Mouse (Mus musculus): ENCODE measurements at regions not wholly inside any gene's neighbourhood (a gene's known extent, or its start where the extent isn't known, plus 50 kb on each side); places are given as distances from the start of the nearest gene placed in this dataset.

DNA sequence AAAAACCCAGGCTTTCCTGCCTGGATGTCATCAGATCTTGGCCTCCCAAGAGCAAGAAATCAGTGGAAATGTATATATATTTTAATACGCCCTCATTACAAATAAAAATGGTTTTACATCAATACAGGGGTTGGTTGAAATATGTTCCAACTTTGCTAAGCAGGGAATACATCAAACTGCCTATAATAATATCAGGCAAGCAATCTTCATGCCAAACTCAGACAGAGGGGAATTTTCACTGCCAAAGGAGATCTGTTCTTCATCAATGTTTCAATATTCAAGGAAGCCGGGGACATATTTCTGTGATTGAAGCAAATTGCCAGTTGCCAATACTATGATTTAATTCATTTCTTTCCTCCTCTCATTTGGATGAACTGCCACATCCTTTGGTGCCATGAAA is 340.9 kb downstream of the Tns1 start:
- TF ChIP-seq POLR2A (IDR thresholded peaks at IDR 0.05; ENCODE audit: low read depth, low read length) (no peak), CTCF (conservative IDR thresholded peaks at IDR 0.05; ENCODE audit: insufficient read depth, insufficient read length, low read depth, low read length) (no peak)
